Mouse (Mus musculus) adrenal gland, postnatal 36 days (tissue): Measurements from ENCODE around the gene Cyp2j9. TPM values are rescaled to one million over a fixed set of nuclear protein-coding genes. Genes with fewer than 3 reads are reported as not detected.
"Not testable (repeated sequence)": the region's sequence is repeated elsewhere in the genome, so short reads cannot be mapped to it uniquely, and the experiment has no call there.

Experiments
- DNase-seq, 2 experiments: peaks; one replicate each; pipeline ENCODE4 v3.0.0; 2021; ENCODE audit warnings: mixed read lengths in 1 of 2
- long read RNA-seq, 2 experiments: library from polyadenylated mRNA; stranded (forward); transcript quantifications; one replicate each; pipeline ENCODE4 v2.0.0; 2021; ENCODE audit warnings: borderline sequencing depth in 2 of 2
- total RNA-seq, 2 experiments: library from RNA; stranded (reverse); gene quantifications; 2 replicates each; pipeline ENCODE4 v1.2.3; 2021

Gene Cyp2j9
- 1 to 10 TPM in 1 of 2 experiments, under 1 TPM in 1; 0.89 to 1.6 TPM for total RNA-seq
- long read RNA-seq, experiment 1, partial matches to known transcripts, result 0 of 1 reads
- long read RNA-seq, experiment 1, other reads (novel, unspliced or antisense), result 0 of 1 reads
- long read RNA-seq, experiment 2, partial matches to known transcripts, result 0 of 1 reads
- long read RNA-seq, experiment 2, other reads (novel, unspliced or antisense), result 1 of 1 reads

- peak; percentile 23 to 49 for DNase-seq
Observed at GRCm38 (mm10) chr4:96590911-96591790, at the start of gene Cyp2j9. Gene Cyp2j9, minus strand, starts transcription at chr4:96591578.

GRCm38 (mm10) chr4:96635455-96635854, 44.1 kb upstream of the Cyp2j9 start:
- no peak for DNase-seq

GRCm38 (mm10) chr4:96622474-96622873, 31.1 kb upstream of the Cyp2j9 start:
- DNase-seq, result no peak

GRCm38 (mm10) chr4:96591791-96592150, 393 bp upstream of the Cyp2j9 start:
- DNase-seq, result peak; percentile 53 to 64

- DNase-seq, result no peak
Observed at GRCm38 (mm10) chr4:96581425-96582088, 9.8 kb downstream of the Cyp2j9 start.

GRCm38 (mm10) chr4:96580351-96580750, 11.0 kb downstream of the Cyp2j9 start:
- DNase-seq, result not testable (repeated sequence)

- DNase-seq, result no peak
Observed at GRCm38 (mm10) chr4:96569442-96569841, 21.9 kb downstream of the Cyp2j9 start.

- DNase-seq, result no peak
Observed at GRCm38 (mm10) chr4:96567988-96568387, 23.4 kb downstream of the Cyp2j9 start.

- no peak for DNase-seq
Observed at GRCm38 (mm10) chr4:96565808-96566207, 25.6 kb downstream of the Cyp2j9 start.

GRCm38 (mm10) chr4:96560464-96560863, 30.9 kb downstream of the Cyp2j9 start:
- DNase-seq, result no peak

GRCm38 (mm10) chr4:96559781-96560180, 31.6 kb downstream of the Cyp2j9 start:
- DNase-seq, result no peak

GRCm38 (mm10) chr4:96553133-96553819, 38.1 kb downstream of the Cyp2j9 start, which contains the start of gene Cyp2j6:
Gene Cyp2j6, minus strand, starts transcription at chr4:96553661.
- peak; percentile 49 to 53 for DNase-seq

GRCm38 (mm10) chr4:96551619-96552018, 39.8 kb downstream of the Cyp2j9 start:
- DNase-seq, result no peak

GRCm38 (mm10) chr4:96545976-96546375, 45.4 kb downstream of the Cyp2j9 start:
- no peak for DNase-seq

GRCm38 (mm10) chr4:96525772-96526171, 65.6 kb downstream of the Cyp2j9 start:
- peak; percentile 1 to 9 for DNase-seq

- DNase-seq, result peak; percentile 4 to 28
Observed at GRCm38 (mm10) chr4:96522256-96522655, 69.1 kb downstream of the Cyp2j9 start.

Other genes with a start within 250 kb of the Cyp2j9 start
- not detected for gene Cyp2j11, start 242.9 kb downstream of the Cyp2j9 start, total RNA-seq
- not detected for gene Cyp2j8, start 84.2 kb downstream of the Cyp2j9 start, total RNA-seq
- gene Cyp2j6, start 37.9 kb downstream of the Cyp2j9 start, total RNA-seq, result 1 to 10 TPM; 5.8 to 6.6 TPM
- gene Cyp2j5, start 72.6 kb upstream of the Cyp2j9 start, total RNA-seq, result not detected
- gene Gm12695, start 193.6 kb upstream of the Cyp2j9 start, total RNA-seq, result not detected